Mouse (Mus musculus) thymus, adult 2 months (tissue): ENCODE results near the gene Olfr102.

ENCODE experiments used
- CTCF ChIP-seq: fragments of 200-500 bp; IDR thresholded peaks from 2 replicates; pipeline ENCODE4 v1.5.1; 2012; ENCODE audit warnings: mild to moderate bottlenecking, control low read depth, low read length, moderate library complexity, borderline replicate concordance; ENCODE audit not compliant: control insufficient read depth, poor library complexity, insufficient read depth; ENCODE audit errors: extremely low read depth
- POLR2A ChIP-seq: fragments of 200-500 bp; IDR thresholded peaks from 2 replicates; pipeline ENCODE4 v1.6.1; 2012; ENCODE audit warnings: mild to moderate bottlenecking, low read length, control low read depth, moderate library complexity; ENCODE audit not compliant: control insufficient read depth, poor library complexity, insufficient read depth; ENCODE audit errors: extremely low read depth

DNA sequence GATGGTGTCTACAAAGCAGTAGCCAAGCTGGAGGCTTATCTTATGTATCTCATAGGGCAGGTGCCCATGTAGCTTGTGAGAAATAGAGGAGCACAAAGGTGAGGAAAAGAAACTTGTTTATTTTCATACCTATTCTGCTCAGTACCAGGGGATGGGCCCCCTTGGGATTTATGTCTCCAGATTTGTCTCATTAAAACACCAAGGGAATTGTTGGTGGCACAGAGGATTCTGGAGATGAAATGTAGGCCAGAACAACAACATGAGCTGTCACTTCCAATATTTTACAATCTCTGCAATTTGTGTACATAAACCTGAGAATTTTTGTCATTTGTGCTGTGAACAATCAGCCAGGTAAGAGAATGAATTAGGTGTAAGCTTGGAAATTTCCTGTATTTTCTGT lies 42.4 kb upstream of the Olfr102 start, which contains the start of gene Olfr104-ps:
- TF ChIP-seq CTCF (no peak), POLR2A (no peak)
